Mouse (Mus musculus) C2C12 (cell line): ENCODE measurements at regions not wholly inside any gene's neighbourhood (a gene's known extent, or its start where the extent isn't known, plus 50 kb on each side); places are given as distances from the start of the nearest gene placed in this dataset.

ENCODE experiments used
- CTCF ChIP-seq: IDR thresholded peaks from one replicate; pipeline ENCODE4 v1.5.1; 2011; ENCODE audit not compliant: control insufficient read depth, insufficient read depth, insufficient read length
- MAX ChIP-seq: IDR thresholded peaks from one replicate; pipeline ENCODE4 v1.6.1; 2011; ENCODE audit warnings: mild to moderate bottlenecking, control low read depth

GRCm38 (mm10) chr1:55983522-55984066 is 577.9 kb downstream of the Plcl1 start:
- no peak for TF ChIP-seq CTCF
- no peak for TF ChIP-seq MAX
